Mouse (Mus musculus) heart, adult 2 months (tissue): Measurements from ENCODE around the gene Tubb4b. TPM values are rescaled to one million over a fixed set of nuclear protein-coding genes. Genes with fewer than 3 reads are reported as not detected.

ENCODE experiments used
- DNase-seq, 2 experiments: peaks; one replicate each; pipeline ENCODE4 v3.0.0; 2021
- H3K27ac ChIP-seq: fragments of 200-600 bp; 2 replicates; pipeline ENCODE4 v1.8.1; 2022
- H3K27me3 ChIP-seq: fragments of 200-500 bp; 2 replicates; pipeline ENCODE4 v1.6.1; 2012; ENCODE audit warnings: mild to moderate bottlenecking, low read length, inconsistent platforms, mixed read lengths; ENCODE audit not compliant: control insufficient read depth, insufficient read depth
- H3K36me3 ChIP-seq: fragments of 200-500 bp; 2 replicates; pipeline ENCODE4 v1.6.1; 2012; ENCODE audit warnings: low read length, inconsistent platforms; ENCODE audit not compliant: control insufficient read depth, insufficient read depth
- H3K4me1 ChIP-seq: fragments of 200-500 bp; 2 replicates; pipeline ENCODE4 v1.6.1; 2011; ENCODE audit warnings: low read length; ENCODE audit not compliant: control insufficient read depth, insufficient read depth
- H3K4me3 ChIP-seq: fragments of 200-600 bp; 2 replicates; pipeline ENCODE4 v1.8.1; 2022
- H3K79me2 ChIP-seq: fragments of 200-500 bp; replicated peaks from 2 replicates; pipeline ENCODE4 v1.6.1; 2012; ENCODE audit warnings: mild to moderate bottlenecking, inconsistent platforms, low read length, moderate library complexity, mixed read lengths; ENCODE audit not compliant: control insufficient read depth, insufficient read depth
- H3K9ac ChIP-seq: fragments of 200-500 bp; 2 replicates; pipeline ENCODE4 v1.6.1; 2012; ENCODE audit warnings: low read depth, mild to moderate bottlenecking, control low read depth, inconsistent platforms, low read length, mixed read lengths
- CTCF ChIP-seq: fragments of 200-600 bp; IDR thresholded peaks from 2 replicates; pipeline ENCODE4 v1.8.1; 2022; ENCODE audit warnings: antibody characterized with exemption, mild to moderate bottlenecking, moderate library complexity
- EP300 ChIP-seq: fragments of 200-500 bp; IDR thresholded peaks from 2 replicates; pipeline ENCODE4 v1.6.1; 2011; ENCODE audit warnings: low read depth, low read length, control low read depth; ENCODE audit not compliant: insufficient read depth
- POLR2A ChIP-seq: fragments of 200-500 bp; IDR thresholded peaks from 2 replicates; pipeline ENCODE4 v1.6.1; 2011; ENCODE audit warnings: mild to moderate bottlenecking, low read depth, low read length, control low read depth; ENCODE audit not compliant: insufficient read depth
- WGBS: fragments of 180-500 bp; shearing (Covaris S2); methylation state at CpG from one replicate; pipeline ENCODE4 v1.1.7; 2018; 5-methylcytosine and 5-hydroxymethylcytosine counted together
- intact Hi-C: fragments of 180-260 bp; cut with DNase I; formaldehyde crosslinking; loops from one replicate; pipeline ENCODE4 v1.15.1; 2025
- polyA plus RNA-seq: library from polyadenylated mRNA; depleted of rRNA; stranded (reverse); fragments of >200 nt; gene quantifications from 2 replicates; pipeline ENCODE4 v1.2.3, GENCODE M21; 2012; rRNA removed
- total RNA-seq, 2 experiments: library from RNA; stranded (reverse); gene quantifications; 2 replicates each; pipeline ENCODE4 v1.2.3; 2021

Gene Tubb4b
- total and polyA plus RNA-seq, 3 experiments: 315 to 342 (median 327) TPM

GRCm38 (mm10) chr2:25177076-25177475, 47.4 kb downstream of the Tubb4b start:
- TF ChIP-seq EP300 (0 out of 2 replicates have a peak, but pooled peaks have one; percentile 42), CTCF (no peak), POLR2A (no peak)
- intact Hi-C loops: loop anchor here (1.0 kb wide), 1 partner anchor 14 kb away; no protein-coding TSS in a partner anchor
- WGBS: 37% methylated on average over 4 of the region's 4 CpGs
- peak overlapping the region; percentile 24; the same call in 1 of the 2 replicates for H3K4me3 ChIP-seq
- no peaks in the 10 kb centered on the region for H3K79me2 ChIP-seq
- no peaks in the 10 kb centered on the region for H3K36me3 ChIP-seq
- H3K27ac ChIP-seq: peak overlapping the region; percentile 86
- peaks cover 26% of the 10 kb centered on the region for H3K4me1 ChIP-seq
- H3K9ac ChIP-seq: peak overlapping the region; percentile 52
- peak; percentile 33 to 42 for DNase-seq
- no peaks in the 10 kb centered on the region for H3K27me3 ChIP-seq

GRCm38 (mm10) chr2:25176573-25176972, 47.9 kb downstream of the Tubb4b start:
- Histone ChIP-seq H3K27me3 (no peaks in the 10 kb centered on the region), H3K4me3 (peak overlapping the region; percentile 15; the same call in 1 of the 2 replicates), H3K36me3 (no peaks in the 10 kb centered on the region), H3K9ac (no peak overlapping the region), H3K79me2 (no peaks in the 10 kb centered on the region), H3K27ac (peak overlapping the region; percentile 86), H3K4me1 (peaks cover 26% of the 10 kb centered on the region)
- peak in 1 of 2 experiments; percentile 61 for DNase-seq
- no peak for TF ChIP-seq CTCF
- peak; percentile 83 for TF ChIP-seq EP300
- peak; percentile 59 for TF ChIP-seq POLR2A
- intact Hi-C loops: no loop called here
- 45% methylated on average over 6 of the region's 6 CpGs for WGBS

- intact Hi-C loops: no loop called here
Measured at GRCm38 (mm10) chr2:25175690-25176078, 48.8 kb downstream of the Tubb4b start.

GRCm38 (mm10) chr2:25174866-25175689, 49.4 kb downstream of the Tubb4b start:
- Histone ChIP-seq H3K4me3 (no peak overlapping the region), H3K9ac (no peak overlapping the region), H3K4me1 (peaks cover 28% of the 10 kb centered on the region), H3K27me3 (no peaks in the 10 kb centered on the region), H3K27ac (peak overlapping the region; percentile 86), H3K79me2 (no peaks in the 10 kb centered on the region), H3K36me3 (no peaks in the 10 kb centered on the region)
- intact Hi-C loops: no loop called here
- TF ChIP-seq EP300 (no peak), CTCF (no peak), POLR2A (no peak)
- no peak for DNase-seq
- WGBS: 74% methylated on average over 7 of the region's 7 CpGs

More at GRCm38 (mm10) chr2:25175690-25176078, 48.8 kb downstream of the Tubb4b start:
- H3K4me1 ChIP-seq: peaks cover 26% of the 10 kb centered on the region
- no peaks in the 10 kb centered on the region for H3K79me2 ChIP-seq
- H3K27ac ChIP-seq: peak overlapping the region; percentile 86
- H3K4me3 ChIP-seq: no peak overlapping the region
- H3K27me3 ChIP-seq: no peaks in the 10 kb centered on the region
- WGBS: 88% methylated on average over 4 of the region's 4 CpGs
- peak in 1 of 2 experiments; percentile 20 for DNase-seq
- no peak for TF ChIP-seq EP300
- no peak for TF ChIP-seq POLR2A
- no peak for TF ChIP-seq CTCF
- H3K9ac ChIP-seq: no peak overlapping the region
- H3K36me3 ChIP-seq: no peaks in the 10 kb centered on the region

GRCm38 (mm10) chr2:25173821-25174220, 50.7 kb downstream of the Tubb4b start:
- Histone ChIP-seq H3K27me3 (no peaks in the 10 kb centered on the region), H3K9ac (no peak overlapping the region), H3K27ac (no peak overlapping the region), H3K4me3 (no peak overlapping the region), H3K79me2 (no peaks in the 10 kb centered on the region), H3K36me3 (no peaks in the 10 kb centered on the region), H3K4me1 (peaks cover 33% of the 10 kb centered on the region)
- no peak for TF ChIP-seq CTCF
- TF ChIP-seq EP300: no peak
- no peak for TF ChIP-seq POLR2A
- intact Hi-C loops: no loop called here
- DNase-seq: no peak
- WGBS: 94% methylated on average over 4 of the region's 4 CpGs

GRCm38 (mm10) chr2:25172629-25173028, 51.9 kb downstream of the Tubb4b start:
- Histone ChIP-seq H3K4me1 (peaks cover 28% of the 10 kb centered on the region), H3K4me3 (no peak overlapping the region), H3K27ac (no peak overlapping the region), H3K36me3 (no peaks in the 10 kb centered on the region), H3K79me2 (no peaks in the 10 kb centered on the region), H3K9ac (no peak overlapping the region), H3K27me3 (no peaks in the 10 kb centered on the region)
- TF ChIP-seq POLR2A (no peak), CTCF (no peak), EP300 (no peak)
- DNase-seq: peak in 1 of 2 experiments; percentile 20
- intact Hi-C loops: no loop called here
- WGBS: 80% methylated on average over 8 of the region's 8 CpGs

Other genes with a start within 250 kb of the Tubb4b start
Only the 30 nearest of the 33 such genes appear.
- gene Nsmf, start 170.3 kb downstream of the Tubb4b start, total RNA-seq: 10 to 100 TPM; 12.4 to 13.3 TPM
- 46.9 and 49.8 TPM in 2 replicates for gene Nsmf, start 170.3 kb downstream of the Tubb4b start, polyA plus RNA-seq
- gene Entpd8, start 144.4 kb downstream of the Tubb4b start, total RNA-seq: not detected
- gene Entpd8, start 144.4 kb downstream of the Tubb4b start, polyA plus RNA-seq: not detected in 2 replicates
- gene Noxa1, start 129.6 kb downstream of the Tubb4b start, total RNA-seq: not detected
- gene Noxa1, start 129.6 kb downstream of the Tubb4b start, polyA plus RNA-seq: not detected in 2 replicates
- 1 to 10 TPM; 6.2 to 7.4 TPM for gene Nrarp, start 43.9 kb downstream of the Tubb4b start, total RNA-seq
- gene Nrarp, start 43.9 kb downstream of the Tubb4b start, polyA plus RNA-seq: 10.2 and 11.2 TPM in 2 replicates
- 1 to 10 TPM; 4.3 to 4.9 TPM for gene Tor4a, start 27.8 kb downstream of the Tubb4b start, total RNA-seq
- 6.8 and 9.4 TPM in 2 replicates for gene Tor4a, start 27.8 kb downstream of the Tubb4b start, polyA plus RNA-seq
- gene Nelfb, start 13.2 kb downstream of the Tubb4b start, total RNA-seq: 10 to 100 TPM; 37.4 TPM
- 47.0 and 86.7 TPM in 2 replicates for gene Nelfb, start 13.2 kb downstream of the Tubb4b start, polyA plus RNA-seq
- gene Stpg3, start 10.1 kb downstream of the Tubb4b start, total RNA-seq: not detected
- 0.20 TPM in 1 of 2 replicates, not detected in the other for gene Stpg3, start 10.1 kb downstream of the Tubb4b start, polyA plus RNA-seq
- gene Fam166a, start 6.0 kb downstream of the Tubb4b start, total RNA-seq: not detected
- gene Fam166a, start 6.0 kb downstream of the Tubb4b start, polyA plus RNA-seq: 0.21 TPM in 1 of 2 replicates, not detected in the other
- gene Slc34a3, start 9.7 kb upstream of the Tubb4b start, total RNA-seq: not detected
- not detected in 2 replicates for gene Slc34a3, start 9.7 kb upstream of the Tubb4b start, polyA plus RNA-seq
- not detected for gene Rnf224, start 12.1 kb upstream of the Tubb4b start, total RNA-seq
- not detected in 2 replicates for gene Rnf224, start 12.1 kb upstream of the Tubb4b start, polyA plus RNA-seq
- under 1 TPM; 0.47 to 0.61 TPM for gene Rnf208, start 17.6 kb upstream of the Tubb4b start, total RNA-seq
- 1.5 and 2.4 TPM in 2 replicates for gene Rnf208, start 17.6 kb upstream of the Tubb4b start, polyA plus RNA-seq
- gene Cysrt1, start 17.8 kb upstream of the Tubb4b start, total RNA-seq: not detected
- gene Cysrt1, start 17.8 kb upstream of the Tubb4b start, polyA plus RNA-seq: not detected in 2 replicates
- 1 to 10 TPM in 1 of 2 experiments, under 1 TPM in 1; 0.68 to 1.8 TPM for gene AL732309.1, start 22.2 kb upstream of the Tubb4b start, total RNA-seq
- 4.7 and 6.1 TPM in 2 replicates for gene AL732309.1, start 22.2 kb upstream of the Tubb4b start, polyA plus RNA-seq
- 10 to 100 TPM; 13.1 to 14.1 TPM for gene Tmem203, start 30.7 kb upstream of the Tubb4b start, total RNA-seq
- 18.2 and 22.2 TPM in 2 replicates for gene Tmem203, start 30.7 kb upstream of the Tubb4b start, polyA plus RNA-seq
- gene Tprn, start 37.9 kb upstream of the Tubb4b start, total RNA-seq: 1 to 10 TPM; 5.9 to 6.7 TPM
- gene Tprn, start 37.9 kb upstream of the Tubb4b start, polyA plus RNA-seq: 7.5 and 9.9 TPM in 2 replicates
- 10 to 100 TPM; 39.7 to 41.5 TPM for gene Ssna1, start 47.7 kb upstream of the Tubb4b start, total RNA-seq
- gene Ssna1, start 47.7 kb upstream of the Tubb4b start, polyA plus RNA-seq: 33.1 and 36.3 TPM in 2 replicates
- gene Anapc2, start 47.8 kb upstream of the Tubb4b start, total RNA-seq: 10 to 100 TPM; 36.0 to 36.3 TPM
- gene Anapc2, start 47.8 kb upstream of the Tubb4b start, polyA plus RNA-seq: 57.2 and 68.2 TPM in 2 replicates
- gene Tmem210, start 63.4 kb upstream of the Tubb4b start, total RNA-seq: not detected
- gene Tmem210, start 63.4 kb upstream of the Tubb4b start, polyA plus RNA-seq: 0.27 and 0.44 TPM in 2 replicates
- not detected for gene Lrrc26, start 65.2 kb upstream of the Tubb4b start, total RNA-seq
- gene Lrrc26, start 65.2 kb upstream of the Tubb4b start, polyA plus RNA-seq: 2.9 TPM in 1 of 2 replicates, not detected in the other
- not detected for gene Grin1, start 94.5 kb upstream of the Tubb4b start, total RNA-seq
- gene Grin1, start 94.5 kb upstream of the Tubb4b start, polyA plus RNA-seq: 0.18 and 0.41 TPM in 2 replicates
- gene Man1b1, start 107.6 kb upstream of the Tubb4b start, total RNA-seq: 10 to 100 TPM; 21.6 to 22.5 TPM
- gene Man1b1, start 107.6 kb upstream of the Tubb4b start, polyA plus RNA-seq: 8.2 and 9.9 TPM in 2 replicates
- 1 to 10 TPM; 4.8 to 5.4 TPM for gene Dpp7, start 131.7 kb upstream of the Tubb4b start, total RNA-seq
- gene Dpp7, start 131.7 kb upstream of the Tubb4b start, polyA plus RNA-seq: 11.4 and 11.8 TPM in 2 replicates
- gene Uap1l1, start 141.0 kb upstream of the Tubb4b start, total RNA-seq: 1 to 10 TPM; 7.2 to 7.9 TPM
- 7.6 and 8.3 TPM in 2 replicates for gene Uap1l1, start 141.0 kb upstream of the Tubb4b start, polyA plus RNA-seq
- not detected for gene Sapcd2, start 147.6 kb upstream of the Tubb4b start, total RNA-seq
- 0.20 and 0.26 TPM in 2 replicates for gene Sapcd2, start 147.6 kb upstream of the Tubb4b start, polyA plus RNA-seq
- gene Entpd2, start 171.2 kb upstream of the Tubb4b start, total RNA-seq: 10 to 100 TPM; 11.1 to 13.5 TPM
- gene Entpd2, start 171.2 kb upstream of the Tubb4b start, polyA plus RNA-seq: 36.3 and 37.1 TPM in 2 replicates
- 10 to 100 TPM; 21.3 to 30.4 TPM for gene Npdc1, start 174.6 kb upstream of the Tubb4b start, total RNA-seq
- 47.8 and 52.2 TPM in 2 replicates for gene Npdc1, start 174.6 kb upstream of the Tubb4b start, polyA plus RNA-seq
- gene Fut7, start 198.6 kb upstream of the Tubb4b start, total RNA-seq: under 1 TPM in 1 of 2 experiments, not detected in 1; 0.11 TPM
- 0.43 TPM in 1 of 2 replicates, not detected in the other for gene Fut7, start 198.6 kb upstream of the Tubb4b start, polyA plus RNA-seq
- gene Abca2, start 204.0 kb upstream of the Tubb4b start, total RNA-seq: 10 to 100 TPM; 36.1 to 41.1 TPM
- 43.4 and 44.2 TPM in 2 replicates for gene Abca2, start 204.0 kb upstream of the Tubb4b start, polyA plus RNA-seq
- gene Clic3, start 232.1 kb upstream of the Tubb4b start, total RNA-seq: 1 to 10 TPM; 1.4 to 1.8 TPM
- gene Clic3, start 232.1 kb upstream of the Tubb4b start, polyA plus RNA-seq: 4.8 and 7.4 TPM in 2 replicates
- gene Paxx, start 236.4 kb upstream of the Tubb4b start, total RNA-seq: 10 to 100 TPM; 17.7 to 20.6 TPM
- gene Paxx, start 236.4 kb upstream of the Tubb4b start, polyA plus RNA-seq: 32.8 and 36.8 TPM in 2 replicates